Mouse (Mus musculus) G1E (cell line): ENCODE data around the gene Gm33543. TPM values are rescaled to one million over a fixed set of nuclear protein-coding genes. Genes with fewer than 3 reads are reported as not detected.

ENCODE experiments used
- ATAC-seq: 2 replicates; pipeline ENCODE4 v1.8.0; 2016; ENCODE audit warnings: mild to moderate bottlenecking; ENCODE audit not compliant: insufficient number of reproducible peaks, poor library complexity, low FRiP score, severe bottlenecking; ENCODE audit errors: extremely low read depth
- DNase-seq: peaks from one replicate; pipeline ENCODE4 v3.0.0; 2012; ENCODE audit warnings: low spot score
- H3K27me3 ChIP-seq: 2 replicates; pipeline ENCODE4 v1.6.1; 2012; ENCODE audit warnings: mild to moderate bottlenecking, low read length, inconsistent platforms; ENCODE audit not compliant: insufficient read depth
- H3K36me3 ChIP-seq: replicated peaks from 2 replicates; pipeline ENCODE3; 2012; ENCODE audit warnings: mild to moderate bottlenecking, inconsistent platforms
- H3K4me1 ChIP-seq: 2 replicates; pipeline ENCODE4 v1.6.1; 2012; ENCODE audit warnings: low read depth, low read length, inconsistent platforms, mixed read lengths; ENCODE audit not compliant: insufficient read depth
- H3K4me3 ChIP-seq: 2 replicates; pipeline ENCODE4 v1.5.1; 2012; ENCODE audit warnings: low read depth, mild to moderate bottlenecking, inconsistent platforms, low read length, moderate library complexity, mixed read lengths
- H3K9me3 ChIP-seq: replicated peaks from 2 replicates; pipeline ENCODE4 v1.6.1; 2012; ENCODE audit warnings: inconsistent platforms
- CTCF ChIP-seq: IDR thresholded peaks from 2 replicates; pipeline ENCODE4 v1.5.1; 2012; ENCODE audit warnings: low read depth, low read length, inconsistent platforms, mixed read lengths
- GATA1 ChIP-seq: IDR thresholded peaks from 2 replicates; pipeline ENCODE4 v1.6.1; 2012; ENCODE audit warnings: borderline replicate concordance, low read length, inconsistent platforms, mixed read lengths
- GATA2 ChIP-seq: IDR thresholded peaks from 2 replicates; pipeline ENCODE4 v1.6.1; 2012; ENCODE audit warnings: low read depth, low read length, inconsistent platforms, borderline replicate concordance
- POLR2AphosphoS5 ChIP-seq: IDR thresholded peaks from 2 replicates; pipeline ENCODE4 v1.6.1; 2012; ENCODE audit warnings: low read depth, low read length, inconsistent platforms; ENCODE audit not compliant: insufficient replicate concordance
- TAL1 ChIP-seq: conservative IDR thresholded peaks from 2 replicates; pipeline ENCODE4 v1.6.1; 2012; ENCODE audit warnings: low read depth, low read length, inconsistent platforms, mixed read lengths
- polyA plus RNA-seq: library from polyadenylated mRNA; stranded (reverse); fragments of >175 nt; gene quantifications from 2 replicates; pipeline ENCODE4 v1.2.3, GENCODE M21; 2012
- total RNA-seq, 2 experiments: library from RNA; stranded (forward) in 1 of 2; stranded (reverse) in 1 of 2; fragments of 200-1000 nt in 1 of 2; fragments of >200 nt in 1 of 2; fragmentation: Nextera tagmentation in 1 of 2; gene quantifications; 2 replicates each; pipeline ENCODE4 v1.2.3; 2014 to 2017

Gm33543 gene
- total and polyA plus RNA-seq, 3 experiments = 0.16 TPM; not detected in 2

- H3K4me3 ChIP-seq = no peak overlapping the region
- H3K36me3 ChIP-seq = no peaks in the 10 kb centered on the region
- H3K4me1 ChIP-seq = no peaks in the 10 kb centered on the region
- H3K27me3 ChIP-seq = peaks cover 2% of the 10 kb centered on the region; the same call in 1 of the 2 replicates
- no peaks in the 10 kb centered on the region for H3K9me3 ChIP-seq
- no peak for ATAC-seq
- no peak for DNase-seq
- TF ChIP-seq TAL1 = no peak
- no peak for TF ChIP-seq CTCF
- TF ChIP-seq POLR2AphosphoS5 = no peak
- TF ChIP-seq GATA1 = no peak
- no peak for TF ChIP-seq GATA2
Observed at GRCm38 (mm10) chr10:95774856-95775255, 67.9 kb downstream of the Gm33543 start.

- H3K4me1 ChIP-seq = no peaks in the 10 kb centered on the region
- no peaks in the 10 kb centered on the region for H3K36me3 ChIP-seq
- no peaks in the 10 kb centered on the region for H3K9me3 ChIP-seq
- no peak overlapping the region for H3K4me3 ChIP-seq
- H3K27me3 ChIP-seq = peaks cover 2% of the 10 kb centered on the region; the same call in 1 of the 2 replicates
- DNase-seq (no peak), ATAC-seq (no peak)
- TF ChIP-seq GATA2 (no peak), GATA1 (no peak), CTCF (no peak), TAL1 (no peak), POLR2AphosphoS5 (no peak)
Observed at GRCm38 (mm10) chr10:95774001-95774628, 68.6 kb downstream of the Gm33543 start.

Other genes with a start within 250 kb of the Gm33543 start
- not detected in 2 replicates for gene Anapc15-ps, start 169.5 kb downstream of the Gm33543 start, total RNA-seq (2014; fragmentation: Nextera tagmentation)
- gene Anapc15-ps, start 169.5 kb downstream of the Gm33543 start, total RNA-seq (2017) = 0.55 and 0.58 TPM in 2 replicates
- gene Anapc15-ps, start 169.5 kb downstream of the Gm33543 start, polyA plus RNA-seq = not detected in 2 replicates
- gene Eea1, start 97.7 kb upstream of the Gm33543 start, total RNA-seq (2014; fragmentation: Nextera tagmentation) = 31.6 and 34.8 TPM in 2 replicates
- gene Eea1, start 97.7 kb upstream of the Gm33543 start, total RNA-seq (2017) = 29.6 and 36.7 TPM in 2 replicates
- gene Eea1, start 97.7 kb upstream of the Gm33543 start, polyA plus RNA-seq = 4.6 and 4.9 TPM in 2 replicates